Mouse (Mus musculus): Measurements from ENCODE around the gene Tex2.

DNA sequence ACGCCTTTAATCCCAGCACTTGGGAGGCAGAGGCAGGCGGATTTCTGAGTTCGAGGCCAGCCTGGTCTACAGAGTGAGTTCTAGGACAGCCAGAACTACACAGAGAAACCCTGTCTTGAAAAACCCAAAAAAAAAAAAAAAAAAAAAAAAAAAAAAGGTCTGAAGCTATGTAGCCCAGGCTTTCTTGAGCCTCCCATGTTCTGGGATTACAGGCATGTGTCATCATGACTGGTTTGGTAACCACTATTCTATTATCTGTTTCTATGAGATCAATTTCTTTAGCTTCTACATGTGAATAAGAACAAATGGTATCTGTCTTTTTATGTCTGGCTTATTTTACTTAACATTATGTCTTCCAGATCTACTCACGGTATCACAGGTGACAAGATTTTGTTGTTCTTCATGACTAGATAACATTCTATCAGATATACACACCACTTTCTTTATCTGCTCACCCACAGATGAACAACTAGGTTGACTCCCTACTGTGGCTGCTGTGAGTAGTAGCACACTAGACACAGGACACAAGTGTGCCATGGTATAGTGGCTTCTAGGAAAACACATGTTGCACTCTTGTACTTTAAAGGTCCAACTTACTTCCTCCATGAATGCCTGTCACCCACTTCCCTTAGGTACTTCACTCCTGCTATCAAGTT is 135.6 kb downstream of the Tex2 start:
- TF ChIP-seq CTCF (IDR thresholded peaks at IDR 0.05; ENCODE audit: low read depth, low read length) (no peak), POLR2A (IDR thresholded peaks at IDR 0.05; ENCODE audit: borderline replicate concordance, low read depth, low read length) (no peak)
